Mouse (Mus musculus): ENCODE measurements around the gene Mettl11b.

GRCm38 (mm10) chr1:163700571-163700970 is 24.5 kb downstream of the Mettl11b start:
- no peak for TF ChIP-seq CTCF (IDR thresholded peaks at IDR 0.05; ENCODE audit: insufficient read depth, low read depth, low read length)
- TF ChIP-seq POLR2A (IDR thresholded peaks at IDR 0.05; ENCODE audit: insufficient read depth, low read depth, low read length): no peak

Data from olfactory bulb, adult 2 months (tissue).